Mouse (Mus musculus) CD8-positive naive resting alpha-beta T cell, adult 57 days (primary cell): Measurements from ENCODE around the gene Pde1c. TPM values are rescaled to one million over a fixed set of nuclear protein-coding genes. Genes with fewer than 3 reads are reported as not detected.

Experiments used
- total RNA-seq: library from RNA; stranded (reverse); gene quantifications from one replicate; pipeline ENCODE4 v1.2.4, GENCODE M21; 2023

Pde1c gene
- not detected for total RNA-seq

DNA sequence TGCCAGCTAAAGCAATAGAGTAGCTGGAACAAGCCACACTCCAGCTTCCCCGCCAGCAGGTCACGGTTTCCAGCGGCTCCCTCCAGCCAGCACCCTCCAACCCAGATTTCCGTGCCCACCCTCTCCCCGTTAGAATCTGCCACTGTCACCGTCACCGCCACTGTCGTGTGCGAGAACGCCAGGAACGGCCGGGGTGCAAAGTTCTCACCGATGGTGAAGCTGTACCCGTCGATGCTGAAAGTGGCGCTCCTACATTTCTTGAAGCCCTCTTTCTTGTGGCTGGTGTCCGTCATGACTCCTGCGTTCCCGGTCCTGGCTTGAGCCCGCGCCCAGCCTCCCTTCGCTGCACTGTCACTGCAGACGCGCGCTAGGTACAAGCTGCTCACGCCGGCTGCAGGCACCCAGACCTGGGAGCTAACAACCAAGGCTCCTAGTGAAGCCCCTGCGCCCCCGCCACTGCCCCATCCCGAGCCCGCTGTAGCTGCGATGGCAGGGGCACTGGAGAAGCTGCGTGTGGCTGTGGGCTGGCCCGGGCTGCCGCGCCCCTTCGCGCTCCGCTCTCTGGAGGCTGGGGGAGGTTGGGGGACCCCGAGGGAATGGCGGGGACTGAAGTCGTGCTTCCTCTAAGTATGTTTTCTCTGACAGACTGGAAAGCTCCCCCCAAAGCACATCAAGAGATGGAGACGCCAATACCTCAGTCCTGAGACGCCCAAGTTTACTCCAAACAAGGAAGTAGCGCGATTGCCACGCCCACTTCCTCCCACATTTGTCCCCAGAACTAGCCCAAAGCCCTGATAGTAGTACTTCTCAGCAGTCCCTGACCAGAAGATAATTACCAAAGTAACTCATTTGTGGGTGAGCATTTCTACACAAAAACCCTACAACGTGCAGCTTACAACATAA lies at the start of gene Pde1c:
TSS of gene Pde1c (minus strand) at position 634 of the 903 bp plus-strand sequence.

Other genes starting within 250 kb of the Pde1c start
- 32.9 TPM for gene Lsm5, start 135.6 kb upstream of the Pde1c start, total RNA-seq
- 94.9 TPM for gene Avl9, start 145.8 kb upstream of the Pde1c start, total RNA-seq
- gene Kbtbd2, start 228.7 kb upstream of the Pde1c start, total RNA-seq: 95.0 TPM